17 mouse cellular contexts compared by ENCODE assay signal in the genomic region with DNA sequence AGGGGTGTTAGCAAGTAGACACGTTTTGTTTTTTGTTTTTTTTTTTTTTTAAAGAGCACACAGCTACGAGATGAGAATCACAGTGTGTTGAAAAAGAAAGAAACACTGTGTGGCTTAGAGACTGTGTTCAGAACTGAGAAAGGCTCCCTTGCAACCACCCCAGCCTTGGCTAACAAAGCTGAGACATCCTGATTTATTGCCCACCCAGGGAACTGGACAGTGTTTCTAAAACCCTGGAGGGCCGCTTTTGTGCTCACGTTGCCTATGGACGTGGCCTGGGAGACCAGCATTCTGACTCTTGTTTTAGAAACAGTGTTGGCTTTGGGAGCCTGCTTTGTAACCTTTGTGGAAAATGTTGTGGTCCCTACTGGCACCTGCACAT.
"Had no signal": no experiment of that assay in that cellular context is flagged by ENCODE, and none has a peak within 500 bp of the region (broad histone marks: within the 10 kb centered on the region; RNA-seq: fewer than 3 reads in every experiment).

No protein-coding gene starts in this region.

- H3K4me1 ChIP-seq: limb, embryonic 10.5 days; liver, embryonic 15.5 days; megakaryocyte, embryonic 14.5 days; midbrain, embryonic 12.5 days had no signal

- H3K27ac ChIP-seq: left cerebral cortex, adult 2 months; limb, embryonic 10.5 days; liver, embryonic 15.5 days; macrophage; midbrain, embryonic 12.5 days had no signal

- DNase-seq: kidney, adult 18-20 months; kidney, postnatal 14 days; lung, adult 2 months; retina, postnatal 1 day; right cerebral cortex, postnatal 4 days; spleen, adult 18-20 months; thymus, adult 2 months; thymus, postnatal 25 days had no signal

- H3K9ac ChIP-seq: liver, embryonic 15.5 days; midbrain, embryonic 12.5 days had no signal

- H3K36me3 ChIP-seq: limb, embryonic 10.5 days; liver, embryonic 15.5 days; midbrain, embryonic 12.5 days had no signal

- ATAC-seq: lung, postnatal 0 days had no signal

- H3K4me2 ChIP-seq: liver, embryonic 11.5 days; liver, embryonic 15.5 days; midbrain, embryonic 12.5 days had no signal

- H3K27me3 ChIP-seq: liver, embryonic 15.5 days; megakaryocyte, embryonic 14.5 days; midbrain, embryonic 12.5 days had no signal

- H3K9me3 ChIP-seq: limb, embryonic 10.5 days; liver, embryonic 15.5 days; midbrain, embryonic 12.5 days had no signal

- H3K4me3 ChIP-seq: left cerebral cortex, adult 2 months; limb, embryonic 10.5 days; liver, embryonic 15.5 days; megakaryocyte, embryonic 14.5 days; midbrain, embryonic 12.5 days; myocyte had no signal
